Mouse (Mus musculus) MEL (cell line): ENCODE results near the gene Cdr2l. TPM values are rescaled to one million over a fixed set of nuclear protein-coding genes. Genes with fewer than 3 reads are reported as not detected.
A peak's percentile ranks its signal among the peaks of the same experiment; 100 is the strongest.

Experiments used
- DNase-seq: peaks from one replicate; pipeline ENCODE4 v3.0.0; 2011; ENCODE audit warnings: low read depth, low spot score
- H3K27ac ChIP-seq: 2 replicates; pipeline ENCODE4 v1.5.1; 2012; ENCODE audit warnings: low read depth, mild to moderate bottlenecking, control low read depth, low read length, moderate library complexity; ENCODE audit not compliant: control insufficient read depth
- H3K27me3 ChIP-seq, 2 experiments: fragments of 150-350 bp in 1 of 2; sonication (generic) in 1 of 2; 2 replicates each; pipeline ENCODE4 v1.6.1; 2012; ENCODE audit warnings: low read length in 2 of 2, mild to moderate bottlenecking in 2 of 2, improper control_type of control experiment in 1 of 2, moderate library complexity in 1 of 2; ENCODE audit not compliant: insufficient read depth in 2 of 2, control insufficient read depth in 1 of 2
- H3K36me3 ChIP-seq, 2 experiments: 2 replicates each; pipeline ENCODE4 v1.6.1; 2012 to 2014; ENCODE audit warnings: low read length in 2 of 2, improper control_type of control experiment in 1 of 2, inconsistent platforms in 1 of 2, mild to moderate bottlenecking in 1 of 2; ENCODE audit not compliant: insufficient read depth in 2 of 2, control insufficient read depth in 1 of 2
- H3K4me1 ChIP-seq, 2 experiments: fragments of 150-350 bp in 1 of 2; sonication (generic) in 1 of 2; 2 replicates each; pipeline ENCODE4 v1.6.1; 2012; ENCODE audit warnings: low read length in 2 of 2, improper control_type of control experiment in 1 of 2, mild to moderate bottlenecking in 1 of 2; ENCODE audit not compliant: insufficient read depth in 2 of 2, control insufficient read depth in 1 of 2
- H3K4me3 ChIP-seq, 2 experiments: fragments of 150-350 bp in 1 of 2; sonication (generic) in 1 of 2; 2 replicates each; pipeline ENCODE4 v1.5.1; 2012; ENCODE audit warnings: low read depth in 2 of 2, low read length in 2 of 2, mild to moderate bottlenecking in 2 of 2, moderate library complexity in 2 of 2, control low read depth in 1 of 2, improper control_type of control experiment in 1 of 2; ENCODE audit not compliant: control insufficient read depth in 1 of 2, insufficient read depth in 1 of 2
- H3K79me2 ChIP-seq: 2 replicates; pipeline ENCODE4 v1.6.1; 2012; ENCODE audit warnings: mild to moderate bottlenecking, low read length, moderate library complexity; ENCODE audit not compliant: control insufficient read depth, poor library complexity, insufficient read depth
- H3K9ac ChIP-seq: 2 replicates; pipeline ENCODE4 v1.6.1; 2012; ENCODE audit warnings: low read depth, mild to moderate bottlenecking, control low read depth, low read length, moderate library complexity; ENCODE audit not compliant: control insufficient read depth, poor library complexity, severe bottlenecking
- H3K9me3 ChIP-seq: fragments of 150-350 bp; sonication (generic); replicated peaks from 2 replicates; pipeline ENCODE4 v1.6.1; 2012; ENCODE audit warnings: mild to moderate bottlenecking, low read length, improper control_type of control experiment, moderate library complexity; ENCODE audit not compliant: insufficient read depth
- CHD1 ChIP-seq: IDR thresholded peaks from 2 replicates; pipeline ENCODE4 v1.6.1; 2012; ENCODE audit warnings: low read depth, mild to moderate bottlenecking, inconsistent platforms, low read length, improper control_type of control experiment
- CHD2 ChIP-seq: IDR thresholded peaks from 2 replicates; pipeline ENCODE4 v1.6.1; 2011; ENCODE audit warnings: low read length, improper control_type of control experiment
- CTCF ChIP-seq, 3 experiments: IDR thresholded peaks in 2 of 3; conservative IDR thresholded peaks in 1 of 3; 2 replicates each; pipeline ENCODE4 v1.5.1; 2011 to 2012; ENCODE audit warnings: low read length in 3 of 3, low read depth in 2 of 3, mild to moderate bottlenecking in 2 of 3, improper control_type of control experiment in 1 of 3, inconsistent platforms in 1 of 3, mixed read lengths in 1 of 3, moderate library complexity in 1 of 3; ENCODE audit not compliant: control insufficient read depth in 1 of 3, insufficient read depth in 1 of 3, poor library complexity in 1 of 3, severe bottlenecking in 1 of 3
- E2F4 ChIP-seq: IDR thresholded peaks from 2 replicates; pipeline ENCODE4 v1.6.1; 2011; ENCODE audit warnings: low read depth, low read length, improper control_type of control experiment, borderline replicate concordance
- ELF1 ChIP-seq: IDR thresholded peaks from 2 replicates; pipeline ENCODE4 v1.6.1; 2014; ENCODE audit warnings: low read depth, mild to moderate bottlenecking, inconsistent platforms, low read length, improper control_type of control experiment, moderate library complexity
- EP300 ChIP-seq, 2 experiments: IDR thresholded peaks; 2 replicates each; pipeline ENCODE4 v1.6.1; 2011; ENCODE audit warnings: improper control_type of control experiment in 2 of 2, low read length in 2 of 2, low read depth in 1 of 2, mild to moderate bottlenecking in 1 of 2
- ETS1 ChIP-seq: IDR thresholded peaks from 2 replicates; pipeline ENCODE4 v1.6.1; 2012; ENCODE audit warnings: low read depth, mild to moderate bottlenecking, inconsistent platforms, low read length, improper control_type of control experiment, moderate library complexity
- GABPA ChIP-seq: IDR thresholded peaks from 2 replicates; pipeline ENCODE4 v1.6.1; 2012; ENCODE audit warnings: low read depth, mild to moderate bottlenecking, inconsistent platforms, low read length, improper control_type of control experiment, moderate library complexity
- GATA1 ChIP-seq: IDR thresholded peaks from 2 replicates; pipeline ENCODE4 v1.6.1; 2011; ENCODE audit warnings: low read depth, low read length, improper control_type of control experiment
- HCFC1 ChIP-seq: IDR thresholded peaks from 2 replicates; pipeline ENCODE4 v1.6.1; 2012; ENCODE audit warnings: low read depth, mild to moderate bottlenecking, inconsistent platforms, low read length, improper control_type of control experiment, moderate library complexity
- JUND ChIP-seq: IDR thresholded peaks from 2 replicates; pipeline ENCODE4 v1.6.1; 2011; ENCODE audit warnings: low read depth, mild to moderate bottlenecking, improper control_type of control experiment, low read length
- KAT2A ChIP-seq: conservative IDR thresholded peaks from 2 replicates; pipeline ENCODE4 v1.6.1; 2012; ENCODE audit warnings: low read depth, low read length, improper control_type of control experiment, inconsistent platforms
- MAFK ChIP-seq: IDR thresholded peaks from 2 replicates; pipeline ENCODE4 v1.6.1; 2011; ENCODE audit warnings: low read depth, mild to moderate bottlenecking, low read length, improper control_type of control experiment, borderline replicate concordance
- MAX ChIP-seq: IDR thresholded peaks from 2 replicates; pipeline ENCODE4 v1.6.1; 2011; ENCODE audit warnings: low read length, improper control_type of control experiment
- MAZ ChIP-seq: IDR thresholded peaks from 2 replicates; pipeline ENCODE4 v1.6.1; 2012; ENCODE audit warnings: low read depth, mild to moderate bottlenecking, inconsistent platforms, low read length, improper control_type of control experiment
- MEF2A ChIP-seq: IDR thresholded peaks from 2 replicates; pipeline ENCODE4 v1.6.1; 2014; ENCODE audit warnings: low read depth, mild to moderate bottlenecking, inconsistent platforms, low read length, improper control_type of control experiment; ENCODE audit not compliant: poor library complexity, insufficient replicate concordance, severe bottlenecking; ENCODE audit errors: extremely low read depth
- MXI1 ChIP-seq: IDR thresholded peaks from 2 replicates; pipeline ENCODE4 v1.6.1; 2011; ENCODE audit warnings: mild to moderate bottlenecking, low read depth, low read length, improper control_type of control experiment
- MYC ChIP-seq: IDR thresholded peaks from 2 replicates; pipeline ENCODE4 v1.6.1; 2011; ENCODE audit warnings: low read depth, mild to moderate bottlenecking, low read length, improper control_type of control experiment, moderate library complexity
- NELFE ChIP-seq: IDR thresholded peaks from 2 replicates; pipeline ENCODE4 v1.6.1; 2011; ENCODE audit warnings: low read depth, low read length, improper control_type of control experiment
- NRF1 ChIP-seq: IDR thresholded peaks from 2 replicates; pipeline ENCODE4 v1.6.1; 2014; ENCODE audit warnings: low read depth, mild to moderate bottlenecking, inconsistent platforms, low read length, improper control_type of control experiment, moderate library complexity; ENCODE audit not compliant: poor library complexity, insufficient read depth, severe bottlenecking
- POLR2A ChIP-seq, 2 experiments: IDR thresholded peaks; 2 replicates each; pipeline ENCODE4 v1.6.1; 2011 to 2012; ENCODE audit warnings: low read length in 2 of 2, mild to moderate bottlenecking in 2 of 2, control low read depth in 1 of 2, improper control_type of control experiment in 1 of 2, low read depth in 1 of 2, moderate library complexity in 1 of 2; ENCODE audit not compliant: control insufficient read depth in 1 of 2, insufficient read depth in 1 of 2, poor library complexity in 1 of 2
- POLR2AphosphoS2 ChIP-seq: IDR thresholded peaks from 2 replicates; pipeline ENCODE4 v1.6.1; 2011; ENCODE audit warnings: low read length, improper control_type of control experiment
- RAD21 ChIP-seq: IDR thresholded peaks from 2 replicates; pipeline ENCODE4 v1.6.1; 2011; ENCODE audit warnings: mild to moderate bottlenecking, low read depth, low read length, improper control_type of control experiment
- RCOR1 ChIP-seq: IDR thresholded peaks from 2 replicates; pipeline ENCODE4 v1.6.1; 2012; ENCODE audit warnings: low read depth, mild to moderate bottlenecking, inconsistent platforms, low read length, improper control_type of control experiment
- SIN3A ChIP-seq: IDR thresholded peaks from 2 replicates; pipeline ENCODE4 v1.6.1; 2012; ENCODE audit warnings: low read length, improper control_type of control experiment, inconsistent platforms
- SMC3 ChIP-seq: IDR thresholded peaks from 2 replicates; pipeline ENCODE4 v1.6.1; 2011; ENCODE audit warnings: low read depth, low read length, improper control_type of control experiment
- TAL1 ChIP-seq: IDR thresholded peaks from 2 replicates; pipeline ENCODE4 v1.6.1; 2012; ENCODE audit warnings: mild to moderate bottlenecking, inconsistent platforms, low read length, moderate library complexity, mixed read lengths
- TBP ChIP-seq: IDR thresholded peaks from 2 replicates; pipeline ENCODE4 v1.8.0; 2011; ENCODE audit warnings: low read depth, low read length, improper control_type of control experiment
- TCF12 ChIP-seq: IDR thresholded peaks from 2 replicates; pipeline ENCODE4 v1.6.1; 2014; ENCODE audit warnings: low read depth, mild to moderate bottlenecking, inconsistent platforms, low read length, improper control_type of control experiment, moderate library complexity
- UBTF ChIP-seq: IDR thresholded peaks from 2 replicates; pipeline ENCODE4 v1.6.1; 2012; ENCODE audit warnings: low read depth, mild to moderate bottlenecking, inconsistent platforms, low read length, improper control_type of control experiment, moderate library complexity, borderline replicate concordance; ENCODE audit not compliant: insufficient read depth
- USF1 ChIP-seq: IDR thresholded peaks from 2 replicates; pipeline ENCODE4 v1.6.1; 2014; ENCODE audit warnings: low read depth, mild to moderate bottlenecking, inconsistent platforms, low read length, improper control_type of control experiment, moderate library complexity
- USF2 ChIP-seq, 2 experiments: IDR thresholded peaks; 2 replicates each; pipeline ENCODE4 v1.6.1; 2011 to 2012; ENCODE audit warnings: improper control_type of control experiment in 2 of 2, low read length in 2 of 2, borderline replicate concordance in 1 of 2, inconsistent platforms in 1 of 2, low read depth in 1 of 2, mild to moderate bottlenecking in 1 of 2; ENCODE audit not compliant: insufficient read depth in 1 of 2
- ZKSCAN1 ChIP-seq: IDR thresholded peaks from 2 replicates; pipeline ENCODE4 v1.6.1; 2012; ENCODE audit warnings: low read depth, mild to moderate bottlenecking, inconsistent platforms, low read length, improper control_type of control experiment, moderate library complexity
- ZMIZ1 ChIP-seq: IDR thresholded peaks from 2 replicates; pipeline ENCODE4 v1.6.1; 2012; ENCODE audit warnings: low read depth, mild to moderate bottlenecking, inconsistent platforms, low read length, improper control_type of control experiment, moderate library complexity
- ZNF384 ChIP-seq: IDR thresholded peaks from 2 replicates; pipeline ENCODE4 v1.6.1; 2012; ENCODE audit warnings: low read depth, mild to moderate bottlenecking, inconsistent platforms, low read length, improper control_type of control experiment
- polyA plus RNA-seq, 2 experiments: library from polyadenylated mRNA; stranded (reverse) in 1 of 2; unstranded in 1 of 2; fragments of >175 nt in 1 of 2; fragments of >200 nt in 1 of 2; gene quantifications; 2 replicates each; pipeline versions ENCODE4 v1.2.1 to v1.2.4; 2012; ENCODE audit warnings: low replicate concordance in 2 of 2, low read depth in 1 of 2; ENCODE audit not compliant: insufficient read length in 2 of 2, insufficient read depth in 1 of 2, missing spikeins in 1 of 2
- total RNA-seq: library from RNA; depleted of rRNA; stranded (reverse); fragments of 300-350 nt; gene quantifications from 2 replicates; pipeline ENCODE4 v1.2.3, GENCODE M21; 2012; rRNA removed

The Cdr2l gene
- total RNA-seq (6.3 and 8.2 TPM in 2 replicates), polyA plus RNA-seq (1 to 10 TPM in 1 of 2 experiments, not detected in 1; 5.2 TPM)

DNA sequence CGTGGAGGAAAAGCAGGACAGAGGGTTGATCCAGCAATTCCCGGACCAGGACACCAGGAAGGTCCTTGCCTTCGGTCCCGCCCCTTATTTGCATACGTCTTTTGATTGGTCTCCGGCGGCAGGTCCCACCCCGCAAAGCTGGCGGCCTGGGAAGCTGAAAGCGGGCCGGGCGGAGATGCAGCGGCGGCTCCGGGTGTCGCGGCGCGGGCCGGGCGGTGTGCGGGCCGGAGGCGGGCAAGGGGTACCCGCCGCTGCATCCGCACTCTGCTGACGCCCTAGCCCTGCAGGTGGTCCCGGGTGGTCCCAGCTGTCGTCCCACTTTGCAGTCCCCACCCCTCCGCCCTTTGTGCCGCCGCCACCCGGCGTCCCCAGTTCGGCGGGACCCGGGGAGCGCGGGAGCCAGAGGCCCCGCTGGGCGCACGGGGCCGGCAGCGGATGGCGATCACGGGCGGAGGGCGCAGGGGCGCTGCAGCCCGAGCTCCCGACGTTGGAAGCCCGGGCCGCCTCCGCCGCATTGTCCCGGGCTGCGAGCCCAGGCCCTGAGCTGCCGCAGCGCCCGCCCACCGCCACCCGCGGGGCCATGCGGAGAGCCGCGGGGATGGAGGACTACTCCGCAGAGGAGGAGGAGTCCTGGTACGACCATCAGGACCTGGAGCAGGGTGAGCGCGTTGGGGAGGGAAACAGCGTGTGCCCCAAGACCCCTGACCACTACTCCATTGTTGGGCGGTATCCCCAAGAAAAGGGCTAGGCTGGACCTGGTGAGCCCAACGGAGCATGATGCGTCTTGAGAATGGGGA, at the start of gene Cdr2l:
Gene Cdr2l, plus strand, starts transcription at position 174 of the 797 bp plus-strand sequence.
- Histone ChIP-seq H3K9me3 (no peaks in the 10 kb centered on the region), H3K9ac (peak within 1 kb of the TSS; percentile 83), H3K4me3 (peak within 1 kb of the TSS; percentile 84 to 88), H3K79me2 (peaks cover 4% of the 10 kb centered on the region; the same call in 1 of the 2 replicates), H3K36me3 (peaks cover 0 to 11% of the 10 kb centered on the region in 2 experiments; a peak in 2 of 4 replicates), H3K4me1 (peaks cover 10 to 23% of the 10 kb centered on the region in 2 experiments; a peak in 3 of 4 replicates), H3K27me3 (no peaks in the 10 kb centered on the region), H3K27ac (no peak within 1 kb of the TSS)
- DNase-seq: peak; percentile 86
- TF ChIP-seq KAT2A (no peak), ZKSCAN1 (no peak), CHD1 (no peak), GABPA (no peak), TAL1 (no peak), MAX (no peak), MAFK (no peak), POLR2A (IDR thresholded peaks at IDR 0.05; ENCODE audit: control insufficient read depth in 1 of 2, insufficient read depth in 1 of 2, low read depth in 1 of 2, low read length in 2 of 2, poor library complexity in 1 of 2) (peak; percentile 58 to 72; a peak in 3 of 4 replicates), ETS1 (no peak), RAD21 (no peak), USF2 (IDR thresholded peaks at IDR 0.05; ENCODE audit: borderline replicate concordance in 1 of 2, insufficient read depth in 1 of 2, low read depth in 1 of 2, low read length in 2 of 2) (no peak), E2F4 (no peak), MXI1 (peak; percentile 69), SMC3 (no peak), UBTF (peak; percentile 76; the same call in 1 of the 2 replicates), NELFE (peak; percentile 46), SIN3A (peak; percentile 50; the same call in 1 of the 2 replicates), CTCF (IDR thresholded peaks at IDR 0.05 in 2 of 3, conservative IDR thresholded peaks at IDR 0.05 in 1 of 3; ENCODE audit: control insufficient read depth in 1 of 3, insufficient read depth in 1 of 3, low read depth in 2 of 3, low read length in 3 of 3, poor library complexity in 1 of 3, severe bottlenecking in 1 of 3) (no peak), CHD2 (no peak), POLR2AphosphoS2 (peak; percentile 33; the same call in 1 of the 2 replicates), NRF1 (no peak), ZNF384 (no peak), HCFC1 (peak; percentile 47; the same call in 1 of the 2 replicates), RCOR1 (no peak), TCF12 (no peak), MEF2A (no peak), JUND (no peak), USF1 (no peak), TBP (0 out of 2 replicates have a peak, but pooled peaks have one; percentile 10), ELF1 (peak; percentile 36; the same call in 1 of the 2 replicates), ZMIZ1 (no peak), GATA1 (no peak), MYC (no peak), MAZ (no peak), EP300 (IDR thresholded peaks at IDR 0.05; ENCODE audit: low read depth in 1 of 2, low read length in 2 of 2) (no peak; a peak in 1 of 4 replicates)
